Mouse (Mus musculus) testis, postnatal 10 days (tissue): ENCODE data around the gene 4930447C04Rik.
A peak's percentile ranks its signal among the peaks of the same experiment; 100 is the strongest.

ENCODE experiments used
- DNase-seq: peaks from one replicate; pipeline ENCODE4 v3.0.0; 2021; ENCODE audit warnings: low spot score

4930447C04Rik gene

GRCm38 (mm10) chr12:72940071-72940821 lies at the start of gene 4930447C04Rik:
4930447C04Rik (minus strand) TSS chr12:72940774.
- no peak for DNase-seq

- DNase-seq: no peak
Measured at GRCm38 (mm10) chr12:72983071-72983857, 42.7 kb upstream of the 4930447C04Rik start.

DNA sequence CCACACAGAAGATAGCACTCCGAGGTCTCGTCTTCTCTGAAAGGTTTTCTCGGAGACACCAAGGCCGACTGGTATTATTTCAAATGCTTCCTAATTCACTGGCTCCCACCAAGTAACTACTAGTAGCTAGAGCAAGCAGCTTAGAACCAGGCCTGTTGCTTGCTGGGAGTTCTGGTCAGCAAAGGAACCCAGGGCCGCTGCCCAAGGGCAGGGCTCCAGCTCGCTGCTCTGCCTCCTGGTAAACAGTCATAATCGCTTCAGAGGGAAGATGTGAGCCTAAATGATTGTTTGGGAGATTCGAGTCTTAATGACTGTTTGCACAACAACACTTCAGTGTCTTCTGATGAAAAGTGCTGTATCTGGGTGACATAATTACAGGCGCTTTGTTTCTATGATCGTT lies 42.0 kb upstream of the 4930447C04Rik start:
- no peak for DNase-seq

- no peak for DNase-seq
Measured at GRCm38 (mm10) chr12:72979236-72979635, 38.7 kb upstream of the 4930447C04Rik start.

DNA sequence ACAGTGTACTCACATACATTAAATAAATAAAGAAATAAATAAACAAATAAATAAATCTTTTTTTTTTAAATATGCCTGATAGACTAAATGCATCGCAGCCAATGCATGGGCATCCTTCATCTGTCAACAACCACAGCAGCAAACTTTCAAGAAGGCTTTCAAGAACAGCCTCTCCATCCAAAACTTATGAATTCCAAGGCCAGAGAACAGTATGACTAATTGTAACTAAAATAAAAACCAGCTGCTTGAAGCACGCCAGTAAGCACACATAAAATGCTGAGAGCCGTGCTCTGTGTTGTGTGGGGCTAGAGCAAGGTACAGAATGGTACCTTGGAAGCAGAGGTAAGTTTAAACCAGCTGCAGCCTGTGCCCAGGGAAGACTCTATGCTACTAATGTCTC lies 37.3 kb upstream of the 4930447C04Rik start:
- DNase-seq: no peak

GRCm38 (mm10) chr12:72976718-72977117 lies 36.1 kb upstream of the 4930447C04Rik start:
- DNase-seq: peak; percentile 81

GRCm38 (mm10) chr12:72976172-72976571 lies 35.6 kb upstream of the 4930447C04Rik start:
- DNase-seq: no peak

DNA sequence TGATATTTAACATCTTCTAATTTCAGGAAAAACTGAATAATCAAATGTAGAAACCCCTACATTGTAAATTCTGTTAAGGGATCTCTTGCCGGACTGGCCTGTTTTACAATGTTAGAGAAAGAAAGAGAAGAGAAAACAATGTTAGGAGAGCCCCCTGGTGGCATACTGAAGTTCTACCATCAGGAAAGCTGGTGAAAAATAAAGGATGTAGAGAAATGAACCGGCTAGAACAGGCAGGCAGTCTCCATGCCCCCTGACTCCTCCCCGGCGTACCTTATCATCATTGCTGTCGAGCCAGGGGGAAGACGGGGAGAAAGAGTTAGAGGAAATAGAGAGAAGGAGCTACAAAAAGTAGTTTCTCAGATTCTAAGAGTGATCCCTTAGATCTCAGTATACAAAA lies 32.6 kb upstream of the 4930447C04Rik start:
- DNase-seq: peak; percentile 69

- no peak for DNase-seq
Measured at GRCm38 (mm10) chr12:72970620-72971019, 30.0 kb upstream of the 4930447C04Rik start.

GRCm38 (mm10) chr12:72967541-72967940 lies 27.0 kb upstream of the 4930447C04Rik start:
- DNase-seq: no peak

DNA sequence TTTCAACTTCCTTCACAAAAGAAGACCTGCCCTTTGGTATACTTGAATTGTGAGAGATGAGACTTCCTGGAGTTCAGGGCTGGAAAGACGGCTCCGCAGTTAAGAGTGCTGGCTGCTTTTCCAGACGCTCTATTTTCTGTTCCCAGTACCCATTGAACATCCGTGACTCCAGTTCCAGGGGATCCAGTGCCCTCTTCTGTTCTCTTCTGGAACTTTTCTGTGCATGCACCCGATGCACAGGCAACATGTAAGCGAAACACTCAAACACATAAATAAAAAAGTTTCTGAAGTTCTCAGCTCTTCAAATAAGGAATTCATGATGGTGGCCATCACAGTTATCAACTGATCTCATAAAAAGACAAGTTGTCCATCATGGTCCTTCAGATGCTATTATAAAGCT lies 22.2 kb upstream of the 4930447C04Rik start:
- DNase-seq: no peak

GRCm38 (mm10) chr12:72958446-72958845 lies 17.9 kb upstream of the 4930447C04Rik start:
- DNase-seq: no peak

- no peak for DNase-seq
Measured at GRCm38 (mm10) chr12:72957829-72958424, 17.4 kb upstream of the 4930447C04Rik start.

DNA sequence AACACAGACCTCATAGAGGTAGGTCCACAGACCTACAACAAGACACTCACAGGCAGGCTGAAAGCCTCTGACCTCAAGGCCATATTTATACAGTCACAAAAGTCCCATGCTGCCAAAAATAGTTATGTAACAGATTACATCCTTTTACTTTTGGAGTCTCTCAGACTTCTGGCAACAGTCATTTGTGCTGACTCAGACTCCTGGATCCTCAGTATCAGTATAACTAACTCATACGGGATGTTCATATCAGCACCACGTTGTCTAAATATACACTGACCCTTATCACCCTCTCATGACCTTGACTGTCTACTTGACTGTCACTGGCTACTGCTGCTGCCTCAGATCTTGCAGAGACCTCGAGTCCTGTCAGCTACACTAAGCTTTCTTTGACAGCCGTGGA lies 14.3 kb upstream of the 4930447C04Rik start:
- DNase-seq: no peak

GRCm38 (mm10) chr12:72953858-72954257 lies 13.3 kb upstream of the 4930447C04Rik start:
- DNase-seq: no peak

DNA sequence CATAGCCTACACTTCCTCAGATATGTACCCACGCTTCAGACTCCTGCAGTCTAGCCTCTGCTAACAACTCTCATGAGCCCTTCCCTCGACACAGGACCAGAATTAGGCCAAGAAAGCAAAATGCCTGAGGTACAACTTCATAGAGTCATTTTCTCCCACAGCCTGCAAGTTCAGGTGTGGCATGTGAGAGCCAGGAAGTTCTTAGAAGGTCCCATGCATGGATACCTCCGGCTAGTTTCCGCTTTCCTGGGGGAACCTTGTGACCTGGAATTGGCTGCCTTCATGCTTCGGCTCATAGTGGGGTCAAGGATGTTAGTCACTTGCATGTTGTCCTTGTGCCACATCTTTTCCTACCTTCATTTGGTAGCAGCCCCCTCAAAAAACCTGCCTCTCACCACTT lies 12.5 kb upstream of the 4930447C04Rik start:
- no peak for DNase-seq

- no peak for DNase-seq
Measured at GRCm38 (mm10) chr12:72947335-72947734, 6.8 kb upstream of the 4930447C04Rik start.

DNA sequence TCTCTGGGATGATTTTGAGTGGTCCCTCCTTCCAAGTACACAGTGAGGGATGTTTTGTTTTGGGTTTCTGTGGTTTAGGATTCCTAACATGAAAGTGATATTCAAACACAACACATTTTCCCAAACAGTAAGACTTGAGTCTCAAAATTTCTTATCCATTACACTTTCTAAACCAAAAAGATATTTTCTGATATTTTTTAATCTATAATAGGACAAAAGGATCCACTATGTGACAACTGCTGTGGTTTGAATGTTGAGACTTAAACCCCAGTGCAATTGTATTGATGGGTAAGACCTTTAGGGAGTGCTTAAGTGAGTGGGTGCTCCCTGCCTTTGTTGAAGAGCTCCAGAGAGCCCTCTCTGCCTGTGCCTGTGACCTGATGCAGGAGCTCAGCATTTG lies 6.2 kb upstream of the 4930447C04Rik start:
- DNase-seq: no peak

- no peak for DNase-seq
Measured at GRCm38 (mm10) chr12:72946064-72946395, 5.5 kb upstream of the 4930447C04Rik start.

DNA sequence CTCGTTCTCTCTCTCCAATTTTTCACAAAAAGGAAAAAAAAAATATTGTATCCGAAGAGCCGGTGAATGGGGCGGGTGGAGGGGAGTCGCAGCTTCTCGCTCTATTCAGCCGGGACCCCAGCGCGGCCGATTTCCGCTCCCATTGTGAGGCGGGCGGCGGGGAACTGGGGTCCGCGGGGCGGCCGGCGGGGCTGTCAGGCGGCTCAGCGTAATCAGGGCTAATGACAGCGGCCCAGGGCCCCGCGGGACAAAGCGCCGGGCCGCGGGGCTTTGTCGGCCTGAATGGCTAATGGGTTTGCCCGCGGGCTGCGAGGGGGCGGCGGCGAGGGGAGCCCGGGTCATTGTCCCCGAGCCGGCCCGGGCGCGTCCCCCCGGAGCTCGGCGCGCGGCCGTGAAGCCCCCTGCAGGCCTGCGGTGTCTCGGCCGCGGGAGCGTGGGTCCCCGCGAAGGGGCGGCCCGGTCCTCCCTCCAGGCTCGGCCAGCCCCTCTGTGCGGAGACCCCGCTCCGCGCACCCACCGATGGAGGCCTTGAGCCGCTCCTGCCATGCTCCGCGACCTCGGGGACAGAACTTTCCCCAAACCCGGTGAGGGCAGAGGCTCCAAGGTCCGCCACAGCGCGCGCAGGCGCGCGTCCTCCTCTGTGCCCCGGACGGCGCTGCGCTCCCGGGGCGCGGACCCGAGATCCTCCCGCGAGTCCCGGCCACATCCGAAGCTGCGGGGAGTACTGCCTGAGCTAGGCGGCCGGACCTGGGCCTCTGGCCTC lies 4.9 kb upstream of the 4930447C04Rik start:
- DNase-seq: no peak

DNA sequence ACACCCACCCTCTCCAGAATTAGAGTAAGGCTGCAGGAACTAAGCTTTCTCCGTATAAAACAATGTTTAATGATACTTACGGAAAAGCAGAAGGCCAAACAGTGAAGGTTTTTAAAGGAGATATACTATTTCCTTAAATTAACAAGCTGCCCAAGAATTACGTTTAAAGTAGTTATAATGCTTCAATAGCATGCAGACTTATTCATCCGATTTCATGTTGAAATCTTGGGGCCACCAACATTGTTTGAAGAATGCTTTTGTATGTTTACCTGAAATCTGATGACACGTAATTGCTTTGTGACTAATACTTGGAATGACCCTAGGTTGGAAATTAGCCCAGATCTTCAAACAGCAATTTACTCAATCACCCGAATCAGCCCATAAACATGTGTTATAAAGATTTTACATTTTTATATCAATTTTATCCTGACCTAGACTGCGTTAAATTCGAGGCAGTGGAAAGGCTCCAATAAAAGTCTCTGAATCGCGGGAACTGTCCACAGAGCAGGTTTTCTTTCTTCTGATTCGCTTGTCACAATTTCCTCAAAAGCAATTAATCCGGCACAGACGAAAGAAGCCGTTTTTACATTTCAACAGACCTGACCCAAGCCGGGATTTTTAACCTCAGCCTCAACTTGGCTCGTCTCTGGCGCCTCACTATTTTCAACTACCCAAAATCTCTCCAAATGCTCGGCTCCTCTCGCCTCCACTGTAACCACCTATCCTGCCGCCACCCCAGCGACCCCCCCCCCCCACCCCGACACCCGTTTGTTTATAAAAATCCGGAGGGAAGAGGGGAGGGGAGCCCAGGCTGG lies 4.0 kb upstream of the 4930447C04Rik start:
- DNase-seq: no peak
